Mouse (Mus musculus): Measurements from ENCODE around the gene Gm21860.
"Not testable (repeated sequence)": the region's sequence is repeated elsewhere in the genome, so short reads cannot be mapped to it uniquely, and the experiment has no call there.

DNA sequence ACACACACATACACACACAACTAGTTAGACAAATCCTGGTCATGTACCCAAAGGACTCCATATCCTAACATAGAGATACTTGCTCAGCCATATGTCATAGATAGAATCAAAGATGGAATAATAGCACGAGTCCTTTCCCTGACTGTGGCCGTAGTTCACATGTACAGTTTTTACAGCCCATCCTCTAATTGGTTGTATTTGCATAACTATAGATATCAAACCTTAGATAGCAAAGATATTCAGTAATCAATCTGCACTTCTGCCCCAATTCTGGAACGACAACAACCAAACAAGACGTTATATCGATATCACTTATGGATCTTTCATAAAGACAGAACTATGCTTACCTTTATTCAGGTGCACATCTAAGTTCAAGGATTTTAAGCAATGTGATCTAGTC, 9.4 kb downstream of the Gm21860 start:
- TF ChIP-seq POLR2A (IDR thresholded peaks at IDR 0.05; ENCODE audit: borderline replicate concordance, low read depth, low read length); CTCF (IDR thresholded peaks at IDR 0.05; ENCODE audit: low read depth, low read length): not testable (repeated sequence)

All from bone marrow macrophage, adult 2 months (primary cell).